Mouse (Mus musculus): Measurements from ENCODE around the gene Chn2. TPM values are rescaled to one million over a fixed set of nuclear protein-coding genes. Genes with fewer than 3 reads are reported as not detected.
A peak's percentile ranks its signal among the peaks of the same experiment; 100 is the strongest.

Gene Chn2
- polyA plus RNA-seq, 1 experiment from 2014 or later = 9.4 TPM

GRCm38 (mm10) chr6:54141165-54141564 lies 101.8 kb downstream of the Chn2 start:
- H3K36me3 ChIP-seq (ENCODE audit: control insufficient read depth, insufficient read depth, low read length) = no peaks in the 10 kb centered on the region
- no peak overlapping the region for H3K27ac ChIP-seq (ENCODE audit: low read length)
- H3K9me3 ChIP-seq (ENCODE audit: control insufficient read depth, low read length) = no peaks in the 10 kb centered on the region
- 76% methylated on average over 3 of the region's 3 CpGs for WGBS
- H3K4me1 ChIP-seq (replicated peaks; ENCODE audit: control insufficient read depth, insufficient read depth, low read length) = 0 out of 2 replicates have a peak, but pooled peaks cover 4% of the 10 kb centered on the region
- ATAC-seq (ENCODE audit: low read depth) = no peak
- no peak overlapping the region for H3K4me2 ChIP-seq (ENCODE audit: low read depth, low read length)
- no peak overlapping the region for H3K9ac ChIP-seq (ENCODE audit: low read length)
- no peak overlapping the region for H3K4me3 ChIP-seq (ENCODE audit: low read length)
- H3K27me3 ChIP-seq (ENCODE audit: control insufficient read depth, insufficient read depth, low read depth, low read length) = no peaks in the 10 kb centered on the region

- Histone ChIP-seq H3K9me3 (ENCODE audit: control insufficient read depth, low read length) (no peaks in the 10 kb centered on the region), H3K27ac (ENCODE audit: low read length) (no peak overlapping the region), H3K4me1 (replicated peaks; ENCODE audit: control insufficient read depth, insufficient read depth, low read length) (0 out of 2 replicates have a peak, but pooled peaks cover 4% of the 10 kb centered on the region), H3K27me3 (ENCODE audit: control insufficient read depth, insufficient read depth, low read depth, low read length) (no peaks in the 10 kb centered on the region), H3K4me3 (ENCODE audit: low read length) (no peak overlapping the region), H3K9ac (ENCODE audit: low read length) (no peak overlapping the region), H3K36me3 (ENCODE audit: control insufficient read depth, insufficient read depth, low read length) (no peaks in the 10 kb centered on the region), H3K4me2 (ENCODE audit: low read depth, low read length) (no peak overlapping the region)
- 71% methylated on average over 11 of the region's 11 CpGs for WGBS
- no peak for ATAC-seq (ENCODE audit: low read depth)
These were observed 103.7 kb downstream of the Chn2 start for GRCm38 (mm10) chr6:54142848-54143651.

GRCm38 (mm10) chr6:54143652-54143960 lies 104.3 kb downstream of the Chn2 start:
- Histone ChIP-seq H3K27me3 (ENCODE audit: control insufficient read depth, insufficient read depth, low read depth, low read length) (no peaks in the 10 kb centered on the region), H3K9ac (ENCODE audit: low read length) (no peak overlapping the region), H3K4me1 (replicated peaks; ENCODE audit: control insufficient read depth, insufficient read depth, low read length) (0 out of 2 replicates have a peak, but pooled peaks cover 4% of the 10 kb centered on the region), H3K9me3 (ENCODE audit: control insufficient read depth, low read length) (no peaks in the 10 kb centered on the region), H3K4me3 (ENCODE audit: low read length) (no peak overlapping the region), H3K27ac (ENCODE audit: low read length) (no peak overlapping the region), H3K36me3 (ENCODE audit: control insufficient read depth, insufficient read depth, low read length) (no peaks in the 10 kb centered on the region), H3K4me2 (ENCODE audit: low read depth, low read length) (no peak overlapping the region)
- 67% methylated on average over 2 of the region's 2 CpGs for WGBS
- ATAC-seq (ENCODE audit: low read depth) = no peak

GRCm38 (mm10) chr6:54148844-54149526 lies 109.6 kb downstream of the Chn2 start:
- H3K9ac ChIP-seq (ENCODE audit: low read length) = no peak overlapping the region
- H3K27me3 ChIP-seq (ENCODE audit: control insufficient read depth, insufficient read depth, low read depth, low read length) = no peaks in the 10 kb centered on the region
- no peak for ATAC-seq (ENCODE audit: low read depth)
- no peaks in the 10 kb centered on the region for H3K9me3 ChIP-seq (ENCODE audit: control insufficient read depth, low read length)
- no peaks in the 10 kb centered on the region for H3K4me1 ChIP-seq (replicated peaks; ENCODE audit: control insufficient read depth, insufficient read depth, low read length)
- no peak overlapping the region for H3K27ac ChIP-seq (ENCODE audit: low read length)
- WGBS = 63% methylated on average over 6 of the region's 6 CpGs
- no peaks in the 10 kb centered on the region for H3K36me3 ChIP-seq (ENCODE audit: control insufficient read depth, insufficient read depth, low read length)
- no peak overlapping the region for H3K4me3 ChIP-seq (ENCODE audit: low read length)
- no peak overlapping the region for H3K4me2 ChIP-seq (ENCODE audit: low read depth, low read length)

GRCm38 (mm10) chr6:54150821-54151220 lies 111.5 kb downstream of the Chn2 start:
- no peak overlapping the region for H3K4me2 ChIP-seq (ENCODE audit: low read depth, low read length)
- no peak overlapping the region for H3K9ac ChIP-seq (ENCODE audit: low read length)
- no peaks in the 10 kb centered on the region for H3K4me1 ChIP-seq (replicated peaks; ENCODE audit: control insufficient read depth, insufficient read depth, low read length)
- ATAC-seq (ENCODE audit: low read depth) = no peak
- WGBS = 54% methylated on average over 5 of the region's 5 CpGs
- H3K36me3 ChIP-seq (ENCODE audit: control insufficient read depth, insufficient read depth, low read length) = no peaks in the 10 kb centered on the region
- no peak overlapping the region for H3K4me3 ChIP-seq (ENCODE audit: low read length)
- H3K9me3 ChIP-seq (ENCODE audit: control insufficient read depth, low read length) = no peaks in the 10 kb centered on the region
- no peak overlapping the region for H3K27ac ChIP-seq (ENCODE audit: low read length)
- no peaks in the 10 kb centered on the region for H3K27me3 ChIP-seq (ENCODE audit: control insufficient read depth, insufficient read depth, low read depth, low read length)

- Histone ChIP-seq H3K9ac (ENCODE audit: low read length) (no peak overlapping the region), H3K4me3 (ENCODE audit: low read length) (no peak overlapping the region), H3K36me3 (ENCODE audit: control insufficient read depth, insufficient read depth, low read length) (no peaks in the 10 kb centered on the region), H3K27me3 (ENCODE audit: control insufficient read depth, insufficient read depth, low read depth, low read length) (no peaks in the 10 kb centered on the region), H3K27ac (ENCODE audit: low read length) (no peak overlapping the region), H3K4me2 (ENCODE audit: low read depth, low read length) (no peak overlapping the region), H3K9me3 (ENCODE audit: control insufficient read depth, low read length) (no peaks in the 10 kb centered on the region), H3K4me1 (replicated peaks; ENCODE audit: control insufficient read depth, insufficient read depth, low read length) (no peaks in the 10 kb centered on the region)
- ATAC-seq (ENCODE audit: low read depth) = no peak
- 69% methylated on average over 7 of the region's 7 CpGs for WGBS
These were observed 112.3 kb downstream of the Chn2 start for GRCm38 (mm10) chr6:54151443-54152241.

GRCm38 (mm10) chr6:54157097-54157496 lies 117.7 kb downstream of the Chn2 start:
- no peak overlapping the region for H3K9ac ChIP-seq (ENCODE audit: low read length)
- ATAC-seq (ENCODE audit: low read depth) = no peak
- H3K4me3 ChIP-seq (ENCODE audit: low read length) = no peak overlapping the region
- no peaks in the 10 kb centered on the region for H3K36me3 ChIP-seq (ENCODE audit: control insufficient read depth, insufficient read depth, low read length)
- H3K4me2 ChIP-seq (ENCODE audit: low read depth, low read length) = no peak overlapping the region
- WGBS = 89% methylated on average over 2 of the region's 2 CpGs
- H3K27me3 ChIP-seq (ENCODE audit: control insufficient read depth, insufficient read depth, low read depth, low read length) = no peaks in the 10 kb centered on the region
- no peak overlapping the region for H3K27ac ChIP-seq (ENCODE audit: low read length)
- H3K4me1 ChIP-seq (replicated peaks; ENCODE audit: control insufficient read depth, insufficient read depth, low read length) = peaks cover 13% of the 10 kb centered on the region
- H3K9me3 ChIP-seq (ENCODE audit: control insufficient read depth, low read length) = no peaks in the 10 kb centered on the region

GRCm38 (mm10) chr6:54158317-54158716 lies 119.0 kb downstream of the Chn2 start:
- no peaks in the 10 kb centered on the region for H3K9me3 ChIP-seq (ENCODE audit: control insufficient read depth, low read length)
- no peak overlapping the region for H3K27ac ChIP-seq (ENCODE audit: low read length)

GRCm38 (mm10) chr6:54160677-54161076 lies 121.3 kb downstream of the Chn2 start:
- Histone ChIP-seq H3K36me3 (ENCODE audit: control insufficient read depth, insufficient read depth, low read length) (no peaks in the 10 kb centered on the region), H3K27ac (ENCODE audit: low read length) (no peak overlapping the region), H3K4me2 (ENCODE audit: low read depth, low read length) (no peak overlapping the region), H3K4me1 (replicated peaks; ENCODE audit: control insufficient read depth, insufficient read depth, low read length) (peaks cover 25% of the 10 kb centered on the region), H3K9ac (ENCODE audit: low read length) (no peak overlapping the region), H3K4me3 (ENCODE audit: low read length) (no peak overlapping the region), H3K9me3 (ENCODE audit: control insufficient read depth, low read length) (no peaks in the 10 kb centered on the region), H3K27me3 (ENCODE audit: control insufficient read depth, insufficient read depth, low read depth, low read length) (no peaks in the 10 kb centered on the region; the same call in 1 of the 2 replicates)
- 78% methylated on average over 3 of the region's 3 CpGs for WGBS
- ATAC-seq (ENCODE audit: low read depth) = peak; percentile 9; the same call in 1 of the 2 replicates

More at GRCm38 (mm10) chr6:54158317-54158716, 119.0 kb downstream of the Chn2 start:
- Histone ChIP-seq H3K36me3 (ENCODE audit: control insufficient read depth, insufficient read depth, low read length) (no peaks in the 10 kb centered on the region), H3K4me2 (ENCODE audit: low read depth, low read length) (peak overlapping the region; percentile 21; the same call in 1 of the 2 replicates), H3K27me3 (ENCODE audit: control insufficient read depth, insufficient read depth, low read depth, low read length) (no peaks in the 10 kb centered on the region), H3K4me1 (replicated peaks; ENCODE audit: control insufficient read depth, insufficient read depth, low read length) (peaks cover 25% of the 10 kb centered on the region), H3K4me3 (ENCODE audit: low read length) (no peak overlapping the region), H3K9ac (ENCODE audit: low read length) (no peak overlapping the region)
- ATAC-seq (ENCODE audit: low read depth) = peak; percentile 64; the same call in 1 of the 2 replicates
- 6% methylated on average over 3 of the region's 3 CpGs for WGBS
